Mouse (Mus musculus): ENCODE data around the gene Bloc1s2. TPM values are rescaled to one million over a fixed set of nuclear protein-coding genes. Genes with fewer than 3 reads are reported as not detected.

Gene Bloc1s2
- polyA plus RNA-seq, 1 experiment, result 70.4 TPM

GRCm38 (mm10) chr19:44108996-44109395 is 37.2 kb downstream of the Bloc1s2 start:
- Histone ChIP-seq H3K27me3 (ENCODE audit: control insufficient read depth, insufficient read depth, insufficient read length) (no peaks in the 10 kb centered on the region), H3K79me3 (ENCODE audit: low read depth) (peaks cover 30% of the 10 kb centered on the region), H3ac (ENCODE audit: control insufficient read depth, insufficient read length, low read depth) (no peak overlapping the region), H3K79me2 (ENCODE audit: control insufficient read depth, insufficient read depth) (peaks cover 33% of the 10 kb centered on the region), H3K4me3 (ENCODE audit: insufficient read depth, poor library complexity, severe bottlenecking) (no peak overlapping the region), H3K36me3 (ENCODE audit: control insufficient read depth, insufficient read depth) (peaks cover 58% of the 10 kb centered on the region)
- no peak for TF ChIP-seq CEBPB (IDR thresholded peaks at IDR 0.05; ENCODE audit: low read depth)
- no peak for TF ChIP-seq MYOG (IDR thresholded peaks at IDR 0.05; ENCODE audit: control insufficient read depth, extremely low read depth, insufficient read length)
- no peak for TF ChIP-seq USF1 (IDR thresholded peaks at IDR 0.05; ENCODE audit: low read depth)
- no peak for TF ChIP-seq MYOD1 (IDR thresholded peaks at IDR 0.05; ENCODE audit: control insufficient read depth, insufficient read length, low read depth)
- no peak for TF ChIP-seq CTCF (IDR thresholded peaks at IDR 0.05; ENCODE audit: control insufficient read depth, insufficient read depth, insufficient read length)
- no peak for TF ChIP-seq FOSL1 (IDR thresholded peaks at IDR 0.05; ENCODE audit: insufficient read depth, low read length, poor library complexity, severe bottlenecking)
- TF ChIP-seq MAX (IDR thresholded peaks at IDR 0.05), result no peak

- Histone ChIP-seq H3K36me3 (ENCODE audit: control insufficient read depth, insufficient read depth) (peaks cover 49% of the 10 kb centered on the region), H3K4me3 (ENCODE audit: insufficient read depth, poor library complexity, severe bottlenecking) (peak overlapping the region; percentile 97), H3K27me3 (ENCODE audit: control insufficient read depth, insufficient read depth, insufficient read length) (no peaks in the 10 kb centered on the region), H3ac (ENCODE audit: control insufficient read depth, insufficient read length, low read depth) (peak overlapping the region; percentile 1), H3K79me2 (ENCODE audit: control insufficient read depth, insufficient read depth) (peaks cover 44% of the 10 kb centered on the region), H3K79me3 (ENCODE audit: low read depth) (peaks cover 35% of the 10 kb centered on the region)
- TF ChIP-seq USF1 (IDR thresholded peaks at IDR 0.05; ENCODE audit: low read depth), result no peak
- TF ChIP-seq MYOG (IDR thresholded peaks at IDR 0.05; ENCODE audit: control insufficient read depth, extremely low read depth, insufficient read length), result no peak
- no peak for TF ChIP-seq MAX (IDR thresholded peaks at IDR 0.05)
- TF ChIP-seq FOSL1 (IDR thresholded peaks at IDR 0.05; ENCODE audit: insufficient read depth, low read length, poor library complexity, severe bottlenecking), result no peak
- TF ChIP-seq CEBPB (IDR thresholded peaks at IDR 0.05; ENCODE audit: low read depth), result no peak
- TF ChIP-seq CTCF (IDR thresholded peaks at IDR 0.05; ENCODE audit: control insufficient read depth, insufficient read depth, insufficient read length), result no peak
- no peak for TF ChIP-seq MYOD1 (IDR thresholded peaks at IDR 0.05; ENCODE audit: control insufficient read depth, insufficient read length, low read depth)
Observed at GRCm38 (mm10) chr19:44107661-44108521, 38.4 kb downstream of the Bloc1s2 start.

- peaks cover 40% of the 10 kb centered on the region for H3K79me3 ChIP-seq (ENCODE audit: low read depth)
- H3K4me3 ChIP-seq (ENCODE audit: insufficient read depth, poor library complexity, severe bottlenecking), result peak within 1 kb of the TSS; percentile 97
- H3K36me3 ChIP-seq (ENCODE audit: control insufficient read depth, insufficient read depth), result peaks cover 48% of the 10 kb centered on the region
Observed at GRCm38 (mm10) chr19:44106831-44107660, 39.2 kb downstream of the Bloc1s2 start, which contains the start of gene Chuk. Gene Chuk, minus strand, starts transcription at chr19:44107480.

GRCm38 (mm10) chr19:44104393-44104792 is 41.9 kb downstream of the Bloc1s2 start:
- H3K36me3 ChIP-seq (ENCODE audit: control insufficient read depth, insufficient read depth), result peaks cover 46% of the 10 kb centered on the region
- no peak overlapping the region for H3ac ChIP-seq (ENCODE audit: control insufficient read depth, insufficient read length, low read depth)
- no peak for TF ChIP-seq USF1 (IDR thresholded peaks at IDR 0.05; ENCODE audit: low read depth)
- TF ChIP-seq CEBPB (IDR thresholded peaks at IDR 0.05; ENCODE audit: low read depth), result no peak
- no peak for TF ChIP-seq MYOD1 (IDR thresholded peaks at IDR 0.05; ENCODE audit: control insufficient read depth, insufficient read length, low read depth)
- TF ChIP-seq FOSL1 (IDR thresholded peaks at IDR 0.05; ENCODE audit: insufficient read depth, low read length, poor library complexity, severe bottlenecking), result no peak
- TF ChIP-seq MAX (IDR thresholded peaks at IDR 0.05), result no peak
- peaks cover 73% of the 10 kb centered on the region for H3K79me2 ChIP-seq (ENCODE audit: control insufficient read depth, insufficient read depth)
- H3K79me3 ChIP-seq (ENCODE audit: low read depth), result peaks cover 48% of the 10 kb centered on the region
- no peaks in the 10 kb centered on the region for H3K27me3 ChIP-seq (ENCODE audit: control insufficient read depth, insufficient read depth, insufficient read length)
- H3K4me3 ChIP-seq (ENCODE audit: insufficient read depth, poor library complexity, severe bottlenecking), result no peak overlapping the region

More at GRCm38 (mm10) chr19:44106831-44107660, 39.2 kb downstream of the Bloc1s2 start, which contains the start of gene Chuk:
- Histone ChIP-seq H3K79me2 (ENCODE audit: control insufficient read depth, insufficient read depth) (peaks cover 52% of the 10 kb centered on the region), H3ac (ENCODE audit: control insufficient read depth, insufficient read length, low read depth) (peak within 1 kb of the TSS; percentile 92), H3K27me3 (ENCODE audit: control insufficient read depth, insufficient read depth, insufficient read length) (no peaks in the 10 kb centered on the region)
- TF ChIP-seq FOSL1 (IDR thresholded peaks at IDR 0.05; ENCODE audit: insufficient read depth, low read length, poor library complexity, severe bottlenecking) (no peak), MYOD1 (IDR thresholded peaks at IDR 0.05; ENCODE audit: control insufficient read depth, insufficient read length, low read depth) (peak; percentile 35), MAX (IDR thresholded peaks at IDR 0.05) (peak; percentile 27)

- Histone ChIP-seq H3K36me3 (ENCODE audit: control insufficient read depth, insufficient read depth) (peaks cover 49% of the 10 kb centered on the region), H3K79me3 (ENCODE audit: low read depth) (peaks cover 55% of the 10 kb centered on the region), H3K27me3 (ENCODE audit: control insufficient read depth, insufficient read depth, insufficient read length) (no peaks in the 10 kb centered on the region), H3K4me3 (ENCODE audit: insufficient read depth, poor library complexity, severe bottlenecking) (no peak overlapping the region), H3ac (ENCODE audit: control insufficient read depth, insufficient read length, low read depth) (no peak overlapping the region), H3K79me2 (ENCODE audit: control insufficient read depth, insufficient read depth) (peaks cover 84% of the 10 kb centered on the region)
- no peak for TF ChIP-seq MAX (IDR thresholded peaks at IDR 0.05)
- TF ChIP-seq FOSL1 (IDR thresholded peaks at IDR 0.05; ENCODE audit: insufficient read depth, low read length, poor library complexity, severe bottlenecking), result no peak
- no peak for TF ChIP-seq MYOD1 (IDR thresholded peaks at IDR 0.05; ENCODE audit: control insufficient read depth, insufficient read length, low read depth)
- no peak for TF ChIP-seq MYOG (IDR thresholded peaks at IDR 0.05; ENCODE audit: control insufficient read depth, extremely low read depth, insufficient read length)
- no peak for TF ChIP-seq CEBPB (IDR thresholded peaks at IDR 0.05; ENCODE audit: low read depth)
- no peak for TF ChIP-seq USF1 (IDR thresholded peaks at IDR 0.05; ENCODE audit: low read depth)
- TF ChIP-seq CTCF (IDR thresholded peaks at IDR 0.05; ENCODE audit: control insufficient read depth, insufficient read depth, insufficient read length), result no peak
Observed at GRCm38 (mm10) chr19:44103001-44103400, 43.2 kb downstream of the Bloc1s2 start.
